Mouse (Mus musculus): ENCODE data around the gene Il2ra.

GRCm38 (mm10) chr2:11616846-11617245, 25.8 kb upstream of the Il2ra start:
- no peak for TF ChIP-seq CTCF (IDR thresholded peaks at IDR 0.05; ENCODE audit: borderline replicate concordance, insufficient read depth, low read depth, low read length)
- TF ChIP-seq POLR2A (IDR thresholded peaks at IDR 0.05; ENCODE audit: borderline replicate concordance, insufficient read depth, low read length), result no peak
